Mouse (Mus musculus): Measurements from ENCODE around the gene Slc25a19. TPM values are rescaled to one million over a fixed set of nuclear protein-coding genes. Genes with fewer than 3 reads are reported as not detected.

Slc25a19 gene
- polyA plus RNA-seq, 1 experiment, result 146 TPM

GRCm38 (mm10) chr11:115640978-115641663, 13.0 kb upstream of the Slc25a19 start:
- no peak for DNase-seq (ENCODE audit: low read depth)

DNA sequence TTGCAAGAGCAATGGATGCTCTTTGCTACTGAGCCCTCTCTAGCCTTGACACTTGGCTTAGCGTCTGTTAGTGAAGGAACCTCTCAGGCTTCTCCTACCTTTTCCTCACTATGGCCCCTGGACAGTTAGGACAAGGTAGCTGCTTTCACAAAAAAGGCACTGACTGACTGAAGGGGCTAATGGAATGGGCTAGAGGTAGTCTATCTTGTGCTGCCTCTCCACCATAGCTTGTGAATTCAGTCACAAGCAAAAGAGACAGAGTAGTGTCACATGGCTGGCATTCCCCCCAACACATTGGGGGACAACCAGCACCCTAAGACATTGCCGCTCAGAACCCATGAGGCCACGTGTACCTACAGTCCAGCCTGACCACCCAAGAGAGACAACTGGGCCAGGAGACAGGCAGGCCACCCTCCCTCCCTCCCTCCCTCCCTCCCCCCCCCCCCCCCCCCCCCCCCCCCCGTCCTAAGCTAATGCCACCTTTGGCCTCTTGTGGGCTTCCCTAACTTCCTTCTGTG, 12.3 kb upstream of the Slc25a19 start:
- DNase-seq (ENCODE audit: low read depth), result no peak

- DNase-seq (ENCODE audit: low read depth), result no peak
Observed at GRCm38 (mm10) chr11:115639540-115639939, 11.4 kb upstream of the Slc25a19 start.

DNA sequence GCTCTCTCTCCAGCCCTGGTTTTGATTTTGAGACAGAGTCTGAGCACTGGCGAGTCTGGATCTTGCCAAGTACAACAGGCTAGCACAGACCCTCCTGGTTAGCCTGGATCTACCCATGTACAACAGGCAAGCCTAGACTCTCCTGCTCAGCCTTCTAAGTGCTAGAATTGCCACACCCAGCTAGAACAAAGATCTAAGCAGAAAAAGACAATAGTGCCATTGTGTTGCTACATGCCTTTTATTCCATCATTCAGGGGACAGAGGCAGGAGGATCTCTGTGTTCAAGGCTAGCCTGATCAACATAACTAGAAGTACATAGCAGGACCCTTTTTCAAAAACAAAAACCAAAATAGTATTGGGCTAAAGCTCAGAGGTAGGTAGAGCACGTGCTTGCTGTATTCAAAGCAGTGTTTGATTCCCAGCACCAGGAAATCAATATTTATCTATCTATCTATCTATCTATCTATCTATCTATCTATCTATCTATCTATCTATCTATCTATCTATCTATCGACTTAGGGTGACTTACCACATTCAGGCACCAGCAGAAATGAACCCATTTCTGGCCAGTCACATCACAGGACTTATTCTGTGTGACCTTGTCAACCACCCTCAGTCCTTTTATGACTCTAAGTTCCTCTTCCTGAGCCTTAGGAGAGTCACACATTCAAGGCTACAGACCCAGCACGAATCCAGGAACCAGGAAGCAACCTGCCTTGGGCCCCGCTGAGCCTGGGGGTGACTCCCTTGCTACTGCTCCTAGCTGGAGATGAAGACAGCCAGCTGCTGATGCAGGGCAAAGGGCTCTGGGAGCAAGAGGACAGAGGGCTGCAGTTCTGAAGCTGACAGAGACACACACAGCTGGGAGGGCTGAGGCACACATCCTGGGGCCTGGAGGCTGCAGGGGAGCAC, 10.7 kb upstream of the Slc25a19 start:
- no peak for DNase-seq (ENCODE audit: low read depth)

- DNase-seq (ENCODE audit: low read depth), result no peak
Observed at GRCm38 (mm10) chr11:115636960-115637359, 8.9 kb upstream of the Slc25a19 start.

- DNase-seq (ENCODE audit: low read depth), result no peak
Observed at GRCm38 (mm10) chr11:115635484-115635883, 7.4 kb upstream of the Slc25a19 start.

- DNase-seq (ENCODE audit: low read depth), result no peak
Observed at GRCm38 (mm10) chr11:115635041-115635440, 6.9 kb upstream of the Slc25a19 start.

DNA sequence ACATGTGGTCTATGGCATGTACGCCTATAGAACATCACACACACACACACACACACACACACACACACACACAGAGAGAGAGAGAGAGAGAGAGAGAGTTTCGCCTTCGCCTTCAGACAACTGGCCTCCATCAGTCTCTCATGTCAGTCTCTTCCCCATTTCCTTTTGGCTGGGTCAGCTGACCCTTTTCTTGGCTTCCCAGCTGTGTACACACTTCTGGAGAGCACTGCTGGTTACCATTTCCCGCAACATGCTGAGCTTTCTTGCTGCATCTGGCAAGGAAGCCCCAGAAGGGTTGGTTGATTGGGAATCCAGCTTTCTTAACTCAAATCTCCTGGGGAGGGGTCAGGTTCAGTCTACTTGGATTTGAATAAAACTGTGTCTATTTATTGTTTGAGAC, 6.0 kb upstream of the Slc25a19 start:
- no peak for DNase-seq (ENCODE audit: low read depth)

DNA sequence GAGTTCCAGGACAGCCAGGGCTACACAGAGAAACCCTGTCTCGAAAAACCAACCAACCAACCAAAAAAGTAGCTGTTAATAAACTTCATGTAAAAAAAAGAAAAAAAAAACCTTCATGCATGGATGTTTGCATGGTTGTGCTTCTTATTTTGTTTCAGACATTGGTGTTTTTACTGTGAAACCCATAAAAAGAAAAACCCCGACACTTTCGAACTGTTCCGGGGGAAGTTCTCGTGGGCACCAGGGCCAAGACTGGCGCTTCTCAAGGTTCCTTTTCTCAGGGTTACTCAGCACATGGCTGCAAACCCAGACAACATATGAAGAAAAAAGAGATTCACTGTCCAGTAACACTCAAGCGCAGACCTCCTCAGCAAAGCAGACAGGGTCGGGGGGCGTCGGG, 4.8 kb upstream of the Slc25a19 start:
- DNase-seq (ENCODE audit: low read depth), result no peak

DNA sequence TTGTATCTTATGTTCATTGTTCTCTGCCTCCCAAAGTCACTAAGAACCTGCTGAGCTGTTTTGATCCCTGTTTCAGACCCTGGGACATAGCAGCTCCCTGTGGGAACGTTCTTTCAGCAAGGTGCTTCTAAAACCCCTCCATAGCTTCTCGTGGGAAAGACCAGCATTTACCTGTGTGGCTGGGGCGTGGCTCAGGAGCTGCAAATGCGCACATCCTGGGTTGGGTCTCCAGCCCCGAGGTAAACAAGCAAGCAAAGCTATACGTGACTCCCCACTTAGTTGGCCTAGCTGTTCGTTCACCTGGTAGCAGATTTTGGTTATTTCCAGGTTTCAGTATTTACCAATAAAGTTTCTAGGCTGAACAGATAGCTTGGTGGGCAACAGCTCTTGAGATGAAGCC, 4.2 kb upstream of the Slc25a19 start:
- DNase-seq (ENCODE audit: low read depth), result no peak

DNA sequence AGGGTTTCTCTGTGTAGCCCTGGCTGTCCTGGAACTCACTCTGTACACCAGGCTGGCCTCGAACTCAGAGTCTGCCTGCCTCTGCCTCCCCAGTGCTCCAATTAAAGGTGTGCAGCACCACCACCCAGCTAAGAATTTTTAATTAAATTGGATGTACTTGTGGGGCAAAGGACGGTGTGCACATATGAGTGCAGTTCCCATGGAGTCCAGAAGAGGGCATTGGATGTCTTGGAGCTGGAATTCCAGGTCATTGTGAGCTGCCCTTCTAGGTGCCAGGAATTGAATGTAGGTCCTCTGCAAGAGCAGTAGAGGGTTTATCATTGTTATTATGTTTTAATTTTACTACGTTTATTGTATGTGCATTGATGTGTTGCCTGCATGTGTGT, 3.4 kb upstream of the Slc25a19 start:
- DNase-seq (ENCODE audit: low read depth), result no peak

DNA sequence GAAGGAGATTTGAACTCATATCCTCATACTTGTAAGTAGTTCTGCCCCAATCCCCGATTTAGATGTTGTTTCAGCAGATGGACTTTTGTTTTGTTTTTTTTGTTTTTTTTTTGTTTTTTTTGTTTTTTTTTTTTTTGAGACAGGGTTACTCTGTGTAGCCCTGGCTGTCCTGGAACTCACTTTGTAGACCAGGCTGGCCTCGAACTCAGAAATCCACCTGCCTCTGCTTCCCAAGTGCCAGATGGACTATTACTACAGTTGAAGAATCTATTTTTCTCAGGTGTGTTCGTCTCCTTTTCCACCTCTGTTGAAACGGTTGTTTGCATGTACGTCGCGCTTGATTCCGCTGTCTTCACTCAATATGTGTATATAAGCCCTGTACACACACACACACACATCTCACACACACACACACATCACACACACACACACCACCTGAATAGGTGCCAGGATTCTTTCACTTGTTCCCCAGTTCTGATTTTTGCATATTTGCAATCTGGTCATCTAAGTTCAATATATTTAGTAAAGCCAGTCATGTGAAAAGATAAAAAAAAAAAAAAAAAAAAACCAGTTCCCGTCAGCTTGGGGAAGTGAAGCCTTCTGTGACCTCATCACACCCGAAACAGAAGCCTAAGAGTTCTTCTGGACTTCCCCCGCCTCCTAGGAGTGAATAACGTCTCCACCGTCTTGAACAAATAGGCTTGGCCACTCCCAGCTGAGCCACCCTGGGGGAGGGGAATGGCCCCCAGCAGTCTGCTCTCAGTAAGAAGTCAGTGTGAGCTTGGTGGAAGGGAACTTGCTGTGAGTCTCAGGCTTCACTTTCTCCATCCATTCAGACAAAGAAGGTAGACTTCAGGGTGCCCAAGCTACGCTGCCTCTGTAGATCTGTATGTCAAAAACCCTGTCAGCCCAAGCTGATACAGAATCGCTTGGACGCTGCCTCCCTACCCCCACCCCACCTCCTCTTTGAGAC, 2.7 kb upstream of the Slc25a19 start:
- no peak for DNase-seq (ENCODE audit: low read depth)

GRCm38 (mm10) chr11:115629734-115630531, 1.8 kb upstream of the Slc25a19 start:
- DNase-seq (ENCODE audit: low read depth), result no peak

DNA sequence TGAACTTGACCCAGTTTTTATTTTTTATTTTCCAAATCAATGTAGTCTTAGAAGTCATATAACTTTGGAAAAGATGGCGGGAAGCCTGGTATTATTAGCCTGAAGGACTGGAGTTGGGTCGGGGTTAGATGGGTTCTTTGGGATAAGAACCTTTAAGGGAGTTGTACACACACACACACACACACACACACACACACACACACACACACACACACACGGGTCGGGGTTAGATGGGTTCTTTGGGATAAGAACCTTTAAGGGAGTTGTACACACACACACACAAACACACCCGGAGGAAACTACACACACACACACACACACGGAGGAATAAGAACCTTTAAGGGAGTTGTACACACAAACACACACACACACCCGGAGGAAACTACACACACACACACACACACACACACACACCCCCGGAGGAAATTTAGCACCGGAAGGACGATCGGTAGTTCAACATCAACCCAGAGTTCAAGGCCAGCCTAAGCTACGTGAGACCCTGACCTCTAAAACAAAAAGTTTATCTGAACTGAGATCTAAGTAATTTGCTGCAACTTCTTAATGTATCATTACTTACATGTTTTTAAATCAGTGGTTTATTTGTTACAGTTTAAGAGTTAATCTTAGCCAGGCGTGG, 488 bp upstream of the Slc25a19 start:
- no peak for DNase-seq (ENCODE audit: low read depth)

DNA sequence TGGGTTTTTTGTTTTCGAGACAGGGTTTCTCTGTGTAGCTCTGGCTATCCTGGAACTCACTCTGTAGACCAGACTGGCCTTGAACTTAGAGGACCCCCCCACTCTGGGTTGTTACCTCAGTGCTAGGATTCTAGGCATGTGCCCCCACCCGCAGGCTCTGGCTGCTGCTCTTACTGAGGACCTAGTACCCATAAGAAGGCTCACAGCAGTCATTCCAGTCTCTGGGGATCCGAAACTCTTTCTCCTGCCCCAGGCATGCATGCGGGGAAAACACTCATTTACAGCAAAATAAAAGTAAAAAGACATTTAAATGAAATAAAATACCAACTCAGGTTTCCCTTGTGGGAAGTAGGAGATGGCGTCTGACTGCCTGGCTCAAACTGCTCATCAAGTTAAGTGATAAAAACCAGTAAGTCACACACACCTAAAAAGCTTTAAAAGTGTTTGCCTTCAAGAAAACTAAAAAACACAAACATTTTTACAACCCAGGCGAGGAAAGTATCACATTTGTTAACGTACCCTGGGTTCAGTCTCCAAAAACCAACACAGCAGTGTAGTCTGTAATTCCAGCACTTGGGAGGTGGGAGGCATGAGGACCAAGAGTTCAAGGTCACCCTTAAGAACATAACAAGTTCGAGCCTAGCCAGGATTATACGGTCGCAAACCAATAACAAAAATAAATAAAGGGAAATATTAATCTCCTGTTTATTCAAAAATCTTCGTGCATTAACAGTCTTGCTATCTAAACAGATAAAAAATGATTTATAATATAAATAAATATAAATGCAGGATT, 1.1 kb downstream of the Slc25a19 start:
- DNase-seq (ENCODE audit: low read depth), result no peak

- no peak for DNase-seq (ENCODE audit: low read depth)
Observed at GRCm38 (mm10) chr11:115625877-115626276, 2.2 kb downstream of the Slc25a19 start.

DNA sequence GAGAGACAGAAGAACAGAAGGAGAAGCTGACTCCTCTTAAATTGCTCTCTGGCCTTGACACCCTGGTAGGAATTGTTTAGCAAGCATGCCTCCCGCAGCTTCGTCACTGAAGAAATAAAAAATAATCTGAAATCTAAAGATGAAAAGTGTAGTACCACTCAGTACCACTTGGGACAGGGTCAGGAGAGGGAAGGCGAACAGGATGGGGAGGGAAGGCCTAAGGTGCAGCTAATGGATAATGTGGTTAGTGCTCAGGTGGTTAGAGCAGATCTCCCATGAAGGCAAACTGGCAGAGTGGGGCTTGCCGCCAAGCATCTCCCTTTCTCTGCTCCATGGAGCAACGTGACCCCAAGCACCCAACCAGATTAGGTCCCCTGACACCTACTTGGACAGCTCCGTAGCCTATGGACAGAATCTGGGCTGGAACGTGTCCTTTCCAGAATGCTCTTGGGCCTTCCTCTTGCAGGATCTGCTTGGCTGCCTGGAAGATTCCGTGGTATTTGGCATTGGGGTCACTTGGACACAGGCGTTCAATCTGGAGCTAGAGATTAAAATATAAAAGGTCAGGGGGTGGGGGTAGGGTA, 4.5 kb downstream of the Slc25a19 start:
- DNase-seq (ENCODE audit: low read depth), result no peak

DNA sequence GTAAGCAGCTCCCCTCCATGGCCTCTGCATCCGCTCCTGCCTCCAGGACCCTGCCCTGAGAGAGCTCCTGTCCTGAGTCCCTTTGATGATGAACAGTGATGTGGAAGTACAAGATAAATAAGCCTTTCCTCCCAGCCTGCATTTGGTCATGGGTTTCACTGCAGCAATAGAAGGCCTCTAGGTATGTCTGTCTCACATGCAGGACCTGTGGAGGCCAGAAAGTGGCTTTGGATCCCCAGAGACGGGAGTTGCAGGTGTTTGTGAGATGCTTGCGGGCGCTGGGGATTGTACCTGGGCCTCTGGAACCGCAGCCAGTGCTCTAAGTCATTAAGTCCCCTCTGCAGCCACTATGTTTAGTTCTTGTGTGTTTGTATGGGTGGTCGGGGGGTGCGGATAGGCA, 8.1 kb downstream of the Slc25a19 start:
- DNase-seq (ENCODE audit: low read depth), result no peak

Data from gonadal fat pad, adult 2 months (tissue).